Mouse (Mus musculus): ENCODE data around the gene Flvcr2. TPM values are rescaled to one million over a fixed set of nuclear protein-coding genes. Genes with fewer than 3 reads are reported as not detected.

Flvcr2 gene
- polyA plus RNA-seq, 1 experiment from 2014 or later, result 1.3 TPM

- Histone ChIP-seq H3K27me3 (ENCODE audit: control insufficient read depth, insufficient read depth, low read length) (no peaks in the 10 kb centered on the region), H3K9me3 (ENCODE audit: control insufficient read depth, low read length) (no peaks in the 10 kb centered on the region), H3K4me2 (replicated peaks; ENCODE audit: low read depth, low read length) (no peak overlapping the region), H3K36me3 (ENCODE audit: control insufficient read depth, insufficient read depth, low read length) (no peaks in the 10 kb centered on the region), H3K9ac (ENCODE audit: low read depth, low read length) (no peak overlapping the region), H3K27ac (ENCODE audit: low read depth, low read length) (no peak overlapping the region), H3K4me3 (ENCODE audit: low read depth, low read length) (no peak overlapping the region), H3K4me1 (replicated peaks; ENCODE audit: control insufficient read depth, insufficient read depth, low read length) (no peaks in the 10 kb centered on the region)
- WGBS, result 68% methylated on average over 1 of the region's 1 CpGs
- ATAC-seq (ENCODE audit: low FRiP score), result no peak
- no peak for DNase-seq (ENCODE audit: low spot score)
Measured at GRCm38 (mm10) chr12:85764686-85765085, 18.3 kb downstream of the Flvcr2 start.

- no peaks in the 10 kb centered on the region for H3K4me1 ChIP-seq (replicated peaks; ENCODE audit: control insufficient read depth, insufficient read depth, low read length)
- WGBS, result 82% methylated on average over 3 of the region's 3 CpGs
- DNase-seq (ENCODE audit: low spot score) (no peak), ATAC-seq (ENCODE audit: low FRiP score) (no peak)
- H3K9ac ChIP-seq (ENCODE audit: low read depth, low read length), result no peak overlapping the region
- no peak overlapping the region for H3K4me3 ChIP-seq (ENCODE audit: low read depth, low read length)
- no peak overlapping the region for H3K27ac ChIP-seq (ENCODE audit: low read depth, low read length)
- no peaks in the 10 kb centered on the region for H3K36me3 ChIP-seq (ENCODE audit: control insufficient read depth, insufficient read depth, low read length)
- H3K27me3 ChIP-seq (ENCODE audit: control insufficient read depth, insufficient read depth, low read length), result no peaks in the 10 kb centered on the region
- H3K4me2 ChIP-seq (replicated peaks; ENCODE audit: low read depth, low read length), result no peak overlapping the region
- no peaks in the 10 kb centered on the region for H3K9me3 ChIP-seq (ENCODE audit: control insufficient read depth, low read length)
Measured at GRCm38 (mm10) chr12:85766287-85766686, 19.9 kb downstream of the Flvcr2 start.

- 62% methylated on average over 4 of the region's 4 CpGs for WGBS
- H3K4me2 ChIP-seq (replicated peaks; ENCODE audit: low read depth, low read length), result no peak overlapping the region
Measured at GRCm38 (mm10) chr12:85767750-85768149, 21.4 kb downstream of the Flvcr2 start.

GRCm38 (mm10) chr12:85771356-85771755 is 25.0 kb downstream of the Flvcr2 start:
- Histone ChIP-seq H3K4me2 (replicated peaks; ENCODE audit: low read depth, low read length) (no peak overlapping the region), H3K9me3 (ENCODE audit: control insufficient read depth, low read length) (no peaks in the 10 kb centered on the region), H3K36me3 (ENCODE audit: control insufficient read depth, insufficient read depth, low read length) (no peaks in the 10 kb centered on the region), H3K4me1 (replicated peaks; ENCODE audit: control insufficient read depth, insufficient read depth, low read length) (no peaks in the 10 kb centered on the region), H3K4me3 (ENCODE audit: low read depth, low read length) (no peak overlapping the region), H3K27ac (ENCODE audit: low read depth, low read length) (no peak overlapping the region), H3K27me3 (ENCODE audit: control insufficient read depth, insufficient read depth, low read length) (no peaks in the 10 kb centered on the region), H3K9ac (ENCODE audit: low read depth, low read length) (no peak overlapping the region)
- DNase-seq (ENCODE audit: low spot score) (no peak), ATAC-seq (ENCODE audit: low FRiP score) (no peak)
- 77% methylated on average over 3 of the region's 3 CpGs for WGBS

More at GRCm38 (mm10) chr12:85767750-85768149, 21.4 kb downstream of the Flvcr2 start:
- no peaks in the 10 kb centered on the region for H3K27me3 ChIP-seq (ENCODE audit: control insufficient read depth, insufficient read depth, low read length)
- H3K27ac ChIP-seq (ENCODE audit: low read depth, low read length), result no peak overlapping the region
- no peak overlapping the region for H3K9ac ChIP-seq (ENCODE audit: low read depth, low read length)
- ATAC-seq (ENCODE audit: low FRiP score), result no peak
- H3K4me1 ChIP-seq (replicated peaks; ENCODE audit: control insufficient read depth, insufficient read depth, low read length), result no peaks in the 10 kb centered on the region
- H3K9me3 ChIP-seq (ENCODE audit: control insufficient read depth, low read length), result no peaks in the 10 kb centered on the region
- no peak for DNase-seq (ENCODE audit: low spot score)
- H3K36me3 ChIP-seq (ENCODE audit: control insufficient read depth, insufficient read depth, low read length), result no peaks in the 10 kb centered on the region
- no peak overlapping the region for H3K4me3 ChIP-seq (ENCODE audit: low read depth, low read length)

GRCm38 (mm10) chr12:85778962-85779361 is 32.6 kb downstream of the Flvcr2 start:
- ATAC-seq (ENCODE audit: low FRiP score), result no peak
- H3K27ac ChIP-seq (ENCODE audit: low read depth, low read length), result no peak overlapping the region
- 77% methylated on average over 2 of the region's 3 CpGs for WGBS

GRCm38 (mm10) chr12:85779707-85780106 is 33.4 kb downstream of the Flvcr2 start:
- no peak for ATAC-seq (ENCODE audit: low FRiP score)
- H3K4me2 ChIP-seq (replicated peaks; ENCODE audit: low read depth, low read length), result no peak overlapping the region
- H3K27me3 ChIP-seq (ENCODE audit: control insufficient read depth, insufficient read depth, low read length), result no peaks in the 10 kb centered on the region
- H3K4me1 ChIP-seq (replicated peaks; ENCODE audit: control insufficient read depth, insufficient read depth, low read length), result no peaks in the 10 kb centered on the region
- no peaks in the 10 kb centered on the region for H3K9me3 ChIP-seq (ENCODE audit: control insufficient read depth, low read length)
- H3K4me3 ChIP-seq (ENCODE audit: low read depth, low read length), result no peak overlapping the region
- no peaks in the 10 kb centered on the region for H3K36me3 ChIP-seq (ENCODE audit: control insufficient read depth, insufficient read depth, low read length)
- H3K27ac ChIP-seq (ENCODE audit: low read depth, low read length), result no peak overlapping the region
- WGBS, result 91% methylated on average over 5 of the region's 5 CpGs
- H3K9ac ChIP-seq (ENCODE audit: low read depth, low read length), result no peak overlapping the region
- no peak for DNase-seq (ENCODE audit: low spot score)

More at GRCm38 (mm10) chr12:85778962-85779361, 32.6 kb downstream of the Flvcr2 start:
- no peaks in the 10 kb centered on the region for H3K9me3 ChIP-seq (ENCODE audit: control insufficient read depth, low read length)
- H3K4me2 ChIP-seq (replicated peaks; ENCODE audit: low read depth, low read length), result no peak overlapping the region
- no peaks in the 10 kb centered on the region for H3K36me3 ChIP-seq (ENCODE audit: control insufficient read depth, insufficient read depth, low read length)
- H3K9ac ChIP-seq (ENCODE audit: low read depth, low read length), result no peak overlapping the region
- H3K27me3 ChIP-seq (ENCODE audit: control insufficient read depth, insufficient read depth, low read length), result no peaks in the 10 kb centered on the region
- H3K4me1 ChIP-seq (replicated peaks; ENCODE audit: control insufficient read depth, insufficient read depth, low read length), result no peaks in the 10 kb centered on the region
- DNase-seq (ENCODE audit: low spot score), result no peak
- no peak overlapping the region for H3K4me3 ChIP-seq (ENCODE audit: low read depth, low read length)

- no peak overlapping the region for H3K4me3 ChIP-seq (ENCODE audit: low read depth, low read length)
- no peaks in the 10 kb centered on the region for H3K36me3 ChIP-seq (ENCODE audit: control insufficient read depth, insufficient read depth, low read length)
- no peaks in the 10 kb centered on the region for H3K9me3 ChIP-seq (ENCODE audit: control insufficient read depth, low read length)
- H3K9ac ChIP-seq (ENCODE audit: low read depth, low read length), result no peak overlapping the region
- DNase-seq (ENCODE audit: low spot score) (no peak), ATAC-seq (ENCODE audit: low FRiP score) (no peak)
- H3K4me2 ChIP-seq (replicated peaks; ENCODE audit: low read depth, low read length), result no peak overlapping the region
- 84% methylated on average over 3 of the region's 3 CpGs for WGBS
- H3K27me3 ChIP-seq (ENCODE audit: control insufficient read depth, insufficient read depth, low read length), result no peaks in the 10 kb centered on the region
- no peaks in the 10 kb centered on the region for H3K4me1 ChIP-seq (replicated peaks; ENCODE audit: control insufficient read depth, insufficient read depth, low read length)
- H3K27ac ChIP-seq (ENCODE audit: low read depth, low read length), result no peak overlapping the region
Measured at GRCm38 (mm10) chr12:85781606-85782005, 35.3 kb downstream of the Flvcr2 start.

GRCm38 (mm10) chr12:85784916-85785815 is 38.8 kb downstream of the Flvcr2 start:
- Histone ChIP-seq H3K4me3 (ENCODE audit: low read depth, low read length) (no peak overlapping the region), H3K36me3 (ENCODE audit: control insufficient read depth, insufficient read depth, low read length) (no peaks in the 10 kb centered on the region), H3K27ac (ENCODE audit: low read depth, low read length) (no peak overlapping the region), H3K4me1 (replicated peaks; ENCODE audit: control insufficient read depth, insufficient read depth, low read length) (no peaks in the 10 kb centered on the region), H3K27me3 (ENCODE audit: control insufficient read depth, insufficient read depth, low read length) (no peaks in the 10 kb centered on the region), H3K9ac (ENCODE audit: low read depth, low read length) (no peak overlapping the region), H3K9me3 (ENCODE audit: control insufficient read depth, low read length) (no peaks in the 10 kb centered on the region), H3K4me2 (replicated peaks; ENCODE audit: low read depth, low read length) (no peak overlapping the region)
- WGBS, result 80% methylated on average over 19 of the region's 19 CpGs
- ATAC-seq (ENCODE audit: low FRiP score), result no peak
- DNase-seq (ENCODE audit: low spot score), result no peak

- no peaks in the 10 kb centered on the region for H3K9me3 ChIP-seq (ENCODE audit: control insufficient read depth, low read length)
- H3K27me3 ChIP-seq (ENCODE audit: control insufficient read depth, insufficient read depth, low read length), result no peaks in the 10 kb centered on the region
- no peaks in the 10 kb centered on the region for H3K36me3 ChIP-seq (ENCODE audit: control insufficient read depth, insufficient read depth, low read length)
- no peak overlapping the region for H3K9ac ChIP-seq (ENCODE audit: low read depth, low read length)
- no peak overlapping the region for H3K27ac ChIP-seq (ENCODE audit: low read depth, low read length)
- no peak overlapping the region for H3K4me2 ChIP-seq (replicated peaks; ENCODE audit: low read depth, low read length)
- WGBS, result 79% methylated on average over 4 of the region's 4 CpGs
- H3K4me3 ChIP-seq (ENCODE audit: low read depth, low read length), result no peak overlapping the region
- ATAC-seq (ENCODE audit: low FRiP score), result no peak
- H3K4me1 ChIP-seq (replicated peaks; ENCODE audit: control insufficient read depth, insufficient read depth, low read length), result no peaks in the 10 kb centered on the region
- DNase-seq (ENCODE audit: low spot score), result no peak
Measured at GRCm38 (mm10) chr12:85792158-85792557, 45.8 kb downstream of the Flvcr2 start.

Data from hindbrain, embryonic 11.5 days (tissue).